Mouse (Mus musculus): ENCODE data around the gene Zfp553. TPM values are rescaled to one million over a fixed set of nuclear protein-coding genes. Genes with fewer than 3 reads are reported as not detected.

Gene Zfp553
- polyA plus RNA-seq, 1 experiment from 2014 or later = 7.4 TPM

GRCm38 (mm10) chr7:127252414-127252813, 19.6 kb downstream of the Zfp553 start:
- WGBS = 83% methylated on average over 2 of the region's 2 CpGs

GRCm38 (mm10) chr7:127253341-127253740, 20.5 kb downstream of the Zfp553 start:
- 77% methylated on average over 6 of the region's 6 CpGs for WGBS
- Histone ChIP-seq H3K36me3 (ENCODE audit: control insufficient read depth, insufficient read depth) (peaks cover 17% of the 10 kb centered on the region; the same call in 1 of the 2 replicates), H3K4me2 (replicated peaks; ENCODE audit: low read depth) (peak overlapping the region; percentile 83), H3K9ac (ENCODE audit: low read depth, low read length) (peak overlapping the region; percentile 59), H3K4me3 (ENCODE audit: low read depth, low read length) (peak overlapping the region; percentile 61), H3K4me1 (replicated peaks; ENCODE audit: control insufficient read depth, insufficient read depth, low read length) (no peaks in the 10 kb centered on the region), H3K27ac (ENCODE audit: low read depth, low read length) (peak overlapping the region; percentile 51; the same call in 1 of the 2 replicates), H3K27me3 (replicated peaks; ENCODE audit: control insufficient read depth, insufficient read depth, low read length) (no peaks in the 10 kb centered on the region), H3K9me3 (ENCODE audit: control insufficient read depth) (no peaks in the 10 kb centered on the region)
- ATAC-seq = no peak
- no peak for TF ChIP-seq CTCF (IDR thresholded peaks at IDR 0.05; ENCODE audit: low read depth)

More at GRCm38 (mm10) chr7:127252414-127252813, 19.6 kb downstream of the Zfp553 start:
- no peak for ATAC-seq
- Histone ChIP-seq H3K4me3 (ENCODE audit: low read depth, low read length) (no peak overlapping the region), H3K9me3 (ENCODE audit: control insufficient read depth) (no peaks in the 10 kb centered on the region), H3K9ac (ENCODE audit: low read depth, low read length) (no peak overlapping the region), H3K4me1 (replicated peaks; ENCODE audit: control insufficient read depth, insufficient read depth, low read length) (no peaks in the 10 kb centered on the region), H3K27ac (ENCODE audit: low read depth, low read length) (no peak overlapping the region), H3K27me3 (replicated peaks; ENCODE audit: control insufficient read depth, insufficient read depth, low read length) (no peaks in the 10 kb centered on the region), H3K36me3 (ENCODE audit: control insufficient read depth, insufficient read depth) (peaks cover 22% of the 10 kb centered on the region), H3K4me2 (replicated peaks; ENCODE audit: low read depth) (no peak overlapping the region)
- peak; percentile 69 for TF ChIP-seq CTCF (IDR thresholded peaks at IDR 0.05; ENCODE audit: low read depth)

DNA sequence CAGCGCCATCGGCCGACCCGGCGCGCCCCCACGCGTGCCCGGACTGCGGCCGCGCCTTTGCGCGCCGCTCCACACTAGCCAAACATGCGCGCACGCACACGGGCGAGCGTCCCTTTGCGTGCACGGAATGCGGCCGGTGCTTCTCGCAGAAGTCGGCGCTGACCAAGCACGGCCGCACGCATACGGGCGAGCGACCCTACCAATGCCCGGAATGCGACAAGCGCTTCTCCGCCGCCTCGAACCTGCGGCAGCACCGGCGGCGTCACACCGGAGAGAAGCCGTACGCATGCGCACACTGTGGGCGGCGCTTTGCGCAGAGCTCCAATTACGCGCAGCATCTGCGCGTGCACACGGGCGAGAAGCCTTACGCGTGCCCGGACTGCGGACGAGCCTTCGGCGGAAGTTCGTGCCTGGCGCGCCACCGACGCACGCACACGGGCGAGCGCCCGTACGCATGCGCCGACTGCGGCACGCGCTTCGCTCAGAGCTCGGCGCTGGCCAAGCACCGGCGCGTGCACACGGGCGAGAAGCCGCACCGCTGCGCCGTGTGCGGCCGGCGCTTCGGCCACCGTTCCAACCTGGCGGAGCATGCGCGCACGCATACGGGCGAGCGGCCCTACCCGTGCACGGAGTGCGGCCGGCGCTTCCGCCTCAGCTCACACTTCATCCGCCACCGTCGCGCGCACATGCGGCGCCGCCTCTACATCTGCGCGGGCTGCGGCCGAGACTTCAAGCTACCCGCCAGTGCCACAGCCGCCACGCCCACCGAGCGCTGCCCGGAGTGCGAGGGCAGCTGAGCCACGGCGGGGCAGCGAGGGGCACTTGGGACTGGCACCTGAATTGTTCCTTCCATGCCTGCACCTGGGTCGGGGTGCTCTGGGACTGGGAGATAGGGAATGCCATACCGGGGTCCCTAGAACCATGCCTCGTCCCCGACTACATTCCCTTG, 21.2 kb downstream of the Zfp553 start:
- Histone ChIP-seq H3K4me1 (replicated peaks; ENCODE audit: control insufficient read depth, insufficient read depth, low read length) (no peaks in the 10 kb centered on the region), H3K9ac (ENCODE audit: low read depth, low read length) (peak overlapping the region; percentile 59), H3K27me3 (replicated peaks; ENCODE audit: control insufficient read depth, insufficient read depth, low read length) (no peaks in the 10 kb centered on the region), H3K4me3 (ENCODE audit: low read depth, low read length) (peak overlapping the region; percentile 61), H3K27ac (ENCODE audit: low read depth, low read length) (peak overlapping the region; percentile 51), H3K9me3 (ENCODE audit: control insufficient read depth) (no peaks in the 10 kb centered on the region), H3K36me3 (ENCODE audit: control insufficient read depth, insufficient read depth) (peaks cover 17% of the 10 kb centered on the region; the same call in 1 of the 2 replicates), H3K4me2 (replicated peaks; ENCODE audit: low read depth) (peak overlapping the region; percentile 83)
- ATAC-seq = peak; percentile 94
- peak; percentile 16 for TF ChIP-seq CTCF (IDR thresholded peaks at IDR 0.05; ENCODE audit: low read depth)
- under 1% methylated on average over 136 of the region's 136 CpGs for WGBS

DNA sequence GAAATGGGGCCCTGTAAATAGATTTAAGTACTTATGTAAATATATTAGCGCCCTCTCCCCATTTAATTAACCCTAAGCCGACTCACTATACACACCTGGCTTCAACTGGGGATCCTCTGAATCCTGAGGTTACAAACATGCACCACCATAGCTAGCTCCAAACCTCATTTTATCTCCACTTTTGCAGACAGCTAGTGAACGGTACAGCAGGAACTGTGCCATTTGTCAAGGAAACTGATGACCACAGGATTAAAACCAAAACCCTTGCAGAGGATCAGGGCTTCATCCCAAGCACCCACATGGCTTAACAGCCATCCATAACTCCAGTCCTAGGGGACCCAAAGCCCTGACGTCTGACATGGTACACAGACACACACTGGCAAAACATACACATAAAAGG, 22.1 kb downstream of the Zfp553 start:
- H3K4me3 ChIP-seq (ENCODE audit: low read depth, low read length) = peak overlapping the region; percentile 61; the same call in 1 of the 2 replicates
- 11% methylated on average over 4 of the region's 4 CpGs for WGBS
- no peaks in the 10 kb centered on the region for H3K27me3 ChIP-seq (replicated peaks; ENCODE audit: control insufficient read depth, insufficient read depth, low read length)
- TF ChIP-seq CTCF (IDR thresholded peaks at IDR 0.05; ENCODE audit: low read depth) = no peak
- H3K36me3 ChIP-seq (ENCODE audit: control insufficient read depth, insufficient read depth) = peaks cover 8% of the 10 kb centered on the region; the same call in 1 of the 2 replicates
- H3K4me2 ChIP-seq (replicated peaks; ENCODE audit: low read depth) = peak overlapping the region; percentile 83
- no peaks in the 10 kb centered on the region for H3K4me1 ChIP-seq (replicated peaks; ENCODE audit: control insufficient read depth, insufficient read depth, low read length)
- H3K9ac ChIP-seq (ENCODE audit: low read depth, low read length) = no peak overlapping the region
- no peak overlapping the region for H3K27ac ChIP-seq (ENCODE audit: low read depth, low read length)
- H3K9me3 ChIP-seq (ENCODE audit: control insufficient read depth) = no peaks in the 10 kb centered on the region
- ATAC-seq = no peak

DNA sequence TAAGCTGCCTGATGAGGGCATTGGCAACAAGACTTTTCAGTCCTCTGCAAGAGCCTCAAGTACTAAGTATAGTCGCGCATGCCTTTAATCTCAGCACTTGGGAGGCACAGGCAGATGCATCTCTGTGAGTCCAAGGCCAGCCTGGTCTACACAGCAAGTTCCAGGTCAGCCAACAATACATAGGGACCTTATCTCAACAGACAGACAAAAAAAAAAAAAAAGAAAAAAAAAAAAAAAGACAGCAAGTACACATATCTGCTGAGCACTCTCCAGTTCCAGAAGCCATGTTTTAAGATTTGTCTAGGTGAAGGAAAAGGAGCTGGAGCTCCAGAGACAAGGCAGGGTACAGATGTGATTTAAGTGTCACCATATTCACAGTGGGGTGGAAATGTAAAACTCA, 23.1 kb downstream of the Zfp553 start:
- peaks cover 6% of the 10 kb centered on the region; the same call in 1 of the 2 replicates for H3K36me3 ChIP-seq (ENCODE audit: control insufficient read depth, insufficient read depth)
- no peak for TF ChIP-seq CTCF (IDR thresholded peaks at IDR 0.05; ENCODE audit: low read depth)
- no peaks in the 10 kb centered on the region for H3K9me3 ChIP-seq (ENCODE audit: control insufficient read depth)
- 98% methylated on average over 2 of the region's 2 CpGs for WGBS
- no peak for ATAC-seq
- no peak overlapping the region for H3K4me3 ChIP-seq (ENCODE audit: low read depth, low read length)
- H3K4me1 ChIP-seq (replicated peaks; ENCODE audit: control insufficient read depth, insufficient read depth, low read length) = no peaks in the 10 kb centered on the region
- H3K27me3 ChIP-seq (replicated peaks; ENCODE audit: control insufficient read depth, insufficient read depth, low read length) = no peaks in the 10 kb centered on the region
- no peak overlapping the region for H3K9ac ChIP-seq (ENCODE audit: low read depth, low read length)
- H3K27ac ChIP-seq (ENCODE audit: low read depth, low read length) = no peak overlapping the region
- no peak overlapping the region for H3K4me2 ChIP-seq (replicated peaks; ENCODE audit: low read depth)

- H3K4me3 ChIP-seq (ENCODE audit: low read depth, low read length) = no peak overlapping the region
- no peaks in the 10 kb centered on the region for H3K27me3 ChIP-seq (replicated peaks; ENCODE audit: control insufficient read depth, insufficient read depth, low read length)
- no peak overlapping the region for H3K9ac ChIP-seq (ENCODE audit: low read depth, low read length)
- H3K9me3 ChIP-seq (ENCODE audit: control insufficient read depth) = no peaks in the 10 kb centered on the region
- no peak for ATAC-seq
- H3K36me3 ChIP-seq (ENCODE audit: control insufficient read depth, insufficient read depth) = peaks cover 6% of the 10 kb centered on the region; the same call in 1 of the 2 replicates
- WGBS = 90% methylated on average over 5 of the region's 5 CpGs
- no peak overlapping the region for H3K4me2 ChIP-seq (replicated peaks; ENCODE audit: low read depth)
- no peak overlapping the region for H3K27ac ChIP-seq (ENCODE audit: low read depth, low read length)
- no peak for TF ChIP-seq CTCF (IDR thresholded peaks at IDR 0.05; ENCODE audit: low read depth)
- H3K4me1 ChIP-seq (replicated peaks; ENCODE audit: control insufficient read depth, insufficient read depth, low read length) = no peaks in the 10 kb centered on the region
Observed at GRCm38 (mm10) chr7:127256518-127256917, 23.7 kb downstream of the Zfp553 start.

Data from intestine, postnatal 0 days (tissue).